Mouse (Mus musculus) retina, postnatal 1 day (tissue): ENCODE measurements around the gene Kif13a.

Experiments
- DNase-seq: peaks from one replicate; pipeline ENCODE4 v3.0.0-alpha.2; 2012

Gene Kif13a

DNA sequence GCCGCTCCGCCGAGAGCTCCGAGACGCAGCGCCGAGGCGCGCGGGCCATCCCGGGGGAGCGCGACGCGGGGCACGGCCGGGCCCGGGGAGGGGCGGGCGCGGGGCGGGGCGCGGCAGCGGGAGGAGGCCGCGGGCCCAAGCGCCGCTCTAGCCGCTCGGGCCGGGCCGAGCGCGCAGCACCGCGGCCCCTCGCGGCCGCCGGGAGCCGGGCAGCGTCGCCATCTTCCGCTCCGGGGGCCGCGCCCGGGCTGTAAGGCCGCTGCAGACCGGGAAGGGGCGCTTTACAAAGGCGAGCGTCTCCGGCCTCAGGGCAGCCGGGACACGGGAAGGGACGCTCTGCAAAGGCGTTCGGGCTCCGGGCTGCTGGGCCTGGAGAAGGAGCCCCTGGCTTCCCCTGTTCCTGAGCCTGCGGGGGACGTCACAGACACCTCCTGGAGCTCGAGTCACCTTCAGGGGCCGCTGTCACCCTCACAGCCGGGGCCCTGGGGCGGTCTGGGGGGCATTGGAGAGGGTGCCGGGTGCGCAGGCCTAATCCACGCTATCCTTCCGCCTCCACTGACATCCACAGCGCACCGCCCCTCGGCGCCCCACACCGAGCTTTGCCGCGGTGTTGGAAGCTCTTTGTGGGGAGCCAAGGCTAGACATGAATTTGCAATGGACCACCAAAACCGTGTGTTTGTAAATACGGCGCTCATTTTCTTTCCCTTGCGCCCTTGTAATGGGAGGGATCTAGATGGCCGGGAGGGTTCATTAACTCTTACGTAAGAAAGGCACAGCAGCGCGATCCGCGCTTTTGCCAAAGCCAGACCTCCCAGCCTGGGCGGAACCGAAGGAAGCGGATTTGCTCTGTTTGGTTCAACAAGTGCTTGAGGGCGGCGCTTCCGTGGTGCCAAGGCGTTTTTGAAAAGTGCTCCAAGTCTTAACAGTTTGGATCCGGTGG, at the start of gene Kif13a:
Gene Kif13a (minus strand): TSS at position 149 of the 940 bp plus-strand sequence.
- peak; percentile 92 for DNase-seq

DNA sequence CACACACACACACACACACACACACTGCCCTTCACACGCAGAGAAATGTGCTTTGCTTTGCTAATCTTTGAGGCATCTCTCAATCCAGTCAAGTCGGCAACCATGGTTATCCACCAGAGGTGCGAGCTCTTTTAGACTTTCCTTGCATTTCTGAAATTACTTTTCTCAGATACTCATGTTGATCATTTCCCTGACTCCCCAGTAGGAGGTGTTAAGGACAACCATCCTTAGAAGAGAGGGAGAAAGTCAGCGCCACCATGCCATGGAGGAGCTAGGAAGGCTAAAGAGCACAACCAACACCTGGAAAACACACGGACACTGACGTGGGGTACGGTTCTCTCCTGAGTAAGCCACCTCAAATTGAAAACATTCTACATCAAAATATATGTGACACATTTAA, 46.9 kb upstream of the Kif13a start:
- no peak for DNase-seq

DNA sequence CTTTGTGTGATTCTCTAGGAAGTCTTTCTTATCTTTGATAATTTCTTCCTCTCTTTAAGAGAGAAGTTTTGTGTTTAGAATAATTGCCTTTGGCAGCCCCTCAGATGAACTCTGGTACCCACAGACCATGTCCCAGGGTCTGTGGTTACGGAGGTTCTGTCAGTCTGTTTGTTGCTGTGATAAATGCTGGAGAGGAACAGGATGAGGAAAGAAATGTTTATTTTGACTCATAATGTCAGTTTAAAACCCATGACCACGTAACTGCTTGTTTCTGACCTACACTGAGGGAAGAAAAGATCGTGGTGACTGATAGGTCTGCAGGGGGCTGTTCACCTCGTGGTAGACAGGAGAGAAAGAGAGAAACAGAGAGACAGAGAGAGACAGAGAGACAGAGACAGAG, 46.3 kb upstream of the Kif13a start:
- no peak for DNase-seq

DNA sequence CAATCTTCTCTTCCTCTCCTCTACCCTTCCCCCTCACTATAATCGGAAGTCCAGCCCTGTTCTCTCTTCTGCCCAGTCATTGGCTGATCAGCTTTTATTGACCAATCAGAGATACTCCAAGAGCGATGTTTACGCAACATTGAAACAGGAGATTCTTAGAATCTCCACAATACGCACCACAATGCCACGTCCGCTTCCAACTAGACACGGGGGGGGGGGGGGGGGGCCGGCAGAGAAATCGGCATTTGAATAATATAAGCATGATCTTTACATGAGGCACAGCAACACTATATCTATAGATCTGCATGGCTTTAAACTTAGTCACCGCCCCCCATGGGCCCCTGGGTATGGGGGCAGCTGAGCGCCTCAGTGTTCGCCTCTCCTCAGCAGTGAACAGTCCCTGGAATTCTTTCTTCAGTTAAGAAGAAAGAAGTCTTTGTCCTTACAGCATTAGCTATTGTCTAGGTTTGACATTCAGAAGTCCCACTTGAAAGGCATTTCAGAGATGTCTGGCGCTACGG, 45.4 kb upstream of the Kif13a start:
- DNase-seq = peak; percentile 81

DNA sequence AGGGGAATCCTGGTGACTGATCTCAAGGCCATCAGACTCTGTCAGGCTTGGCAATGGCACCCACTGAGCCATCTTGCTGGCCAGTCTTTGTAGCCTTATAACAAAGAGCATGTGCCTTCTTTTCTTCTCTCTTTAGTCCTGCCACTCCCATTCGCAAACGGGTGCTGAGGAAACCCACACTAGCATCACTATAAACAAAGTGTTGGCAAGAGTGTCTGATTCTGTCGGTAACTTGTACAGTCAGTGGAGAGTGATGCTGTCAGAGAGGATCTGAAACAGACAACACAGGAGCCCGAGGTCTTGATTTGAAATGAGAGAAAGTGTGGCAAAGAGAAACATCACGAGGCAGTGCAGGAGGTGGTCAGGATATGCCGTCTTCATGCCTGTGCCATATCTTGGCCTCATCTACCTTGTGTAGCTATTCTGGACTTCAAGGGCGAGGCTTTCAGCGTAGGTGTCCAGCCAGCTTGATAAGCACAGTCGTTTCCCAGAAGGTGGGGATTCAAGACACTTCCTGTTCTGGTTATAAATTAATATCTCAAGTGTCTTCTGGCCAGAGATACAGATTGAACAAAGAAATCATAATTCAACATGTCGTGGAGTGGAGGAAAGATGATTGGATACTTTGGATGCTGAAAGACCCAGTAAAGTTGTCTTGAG, 40.7 kb upstream of the Kif13a start:
- no peak for DNase-seq

DNA sequence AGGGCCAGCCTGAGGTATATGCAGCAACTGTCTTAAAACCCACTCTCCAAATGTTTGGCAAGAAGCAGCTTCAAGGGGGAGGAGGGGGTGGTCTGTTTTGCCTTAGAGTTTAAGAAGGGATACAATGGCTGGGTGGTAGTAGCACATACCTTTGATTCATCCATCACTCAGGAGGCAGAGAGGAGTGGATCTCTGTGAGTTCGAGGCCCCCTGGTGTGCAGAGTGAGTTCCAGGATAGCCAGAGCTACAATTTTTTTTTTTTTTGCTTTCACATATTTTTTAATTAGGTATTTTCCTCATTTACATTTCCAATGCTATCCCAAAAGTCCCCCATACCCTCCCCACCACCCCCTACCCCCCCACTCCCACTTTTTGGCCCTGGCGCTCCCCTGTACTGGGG, 39.0 kb upstream of the Kif13a start:
- DNase-seq = no peak

DNA sequence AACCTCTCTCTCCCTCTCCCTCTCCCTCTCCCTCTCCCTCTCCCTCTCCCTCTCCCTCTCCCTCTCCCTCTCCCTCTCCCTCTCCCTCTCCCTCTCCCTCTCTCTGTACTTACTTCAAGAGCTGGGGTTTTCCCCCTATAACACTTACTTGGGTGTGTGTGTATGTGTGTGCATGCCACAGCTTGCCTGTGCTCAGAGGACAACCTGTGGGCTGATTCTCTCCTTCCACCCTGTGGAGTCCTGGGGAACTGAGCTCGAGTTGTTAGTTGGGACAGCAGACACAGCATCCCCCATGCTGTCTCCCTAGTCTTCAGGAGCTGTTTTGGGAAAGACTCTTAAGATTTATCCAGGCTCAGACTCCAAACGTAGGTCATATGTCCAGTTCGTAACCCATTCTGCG, 37.6 kb upstream of the Kif13a start:
- no peak for DNase-seq

DNA sequence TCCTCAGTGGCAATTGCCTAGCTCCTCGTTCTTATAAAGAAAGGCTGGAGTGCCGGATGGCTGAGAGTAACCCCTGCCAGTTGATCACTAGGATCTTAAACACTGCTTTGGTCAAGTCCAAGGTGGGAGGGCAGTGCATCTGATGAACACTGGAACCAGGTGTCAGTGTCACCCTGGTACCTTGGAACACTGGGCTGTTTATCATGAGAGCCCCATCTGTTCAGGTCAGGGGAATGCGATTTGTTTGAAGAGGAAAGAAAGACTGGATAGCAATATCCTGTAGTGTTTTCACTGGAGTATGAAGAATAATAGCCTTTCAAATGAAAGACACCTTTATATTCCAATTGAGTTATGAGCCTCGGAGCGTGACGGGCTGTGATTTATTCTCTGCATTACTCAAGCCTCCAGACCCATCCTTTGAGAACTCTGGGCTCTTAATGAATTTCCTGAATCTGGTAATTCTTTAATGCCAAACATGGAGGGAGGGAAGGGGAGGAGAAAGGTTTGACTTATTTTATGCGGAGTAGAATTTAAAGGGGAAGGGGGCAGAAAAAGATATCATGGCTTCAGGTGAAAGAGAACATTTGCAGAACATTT, 31.3 kb upstream of the Kif13a start:
- no peak for DNase-seq

DNA sequence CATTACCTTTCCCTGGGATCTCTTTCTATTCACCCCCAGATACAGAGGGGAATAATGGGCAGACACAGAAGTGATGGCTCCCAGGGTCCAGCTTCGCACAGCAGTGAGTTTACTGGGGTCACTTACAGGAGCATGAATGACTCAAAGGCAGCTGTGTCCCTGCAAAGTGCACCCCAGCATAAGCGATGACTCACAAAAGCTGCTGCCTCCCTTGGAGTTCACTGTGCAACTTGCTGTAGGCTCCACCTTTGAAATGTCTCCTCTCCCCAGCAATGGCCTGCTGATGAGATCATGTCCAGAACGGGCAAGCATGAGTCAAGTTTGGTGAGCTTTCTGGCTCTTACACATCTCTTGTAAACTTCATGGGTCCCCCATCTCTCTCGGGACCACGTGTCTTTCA, 29.5 kb upstream of the Kif13a start:
- DNase-seq = no peak

DNA sequence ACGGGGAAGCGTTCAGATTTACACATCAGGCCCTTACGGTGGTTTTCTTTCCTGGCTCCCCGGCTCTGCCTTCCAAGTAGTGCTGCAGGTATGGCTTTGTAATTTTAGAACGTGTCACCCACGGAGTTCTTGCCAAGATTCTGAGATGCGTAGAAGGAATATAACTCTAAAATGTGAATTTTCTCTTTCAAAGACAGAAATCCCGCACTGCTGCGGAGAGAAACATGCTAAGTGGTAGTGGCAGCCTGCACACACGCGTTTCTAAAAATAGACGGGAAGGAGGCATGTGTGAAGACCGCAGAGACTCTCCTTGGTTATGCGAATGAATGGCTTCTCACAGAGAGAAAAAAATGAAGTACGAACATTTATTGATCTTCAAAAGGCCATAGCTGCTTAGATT, 21.5 kb upstream of the Kif13a start:
- DNase-seq = peak; percentile 28

DNA sequence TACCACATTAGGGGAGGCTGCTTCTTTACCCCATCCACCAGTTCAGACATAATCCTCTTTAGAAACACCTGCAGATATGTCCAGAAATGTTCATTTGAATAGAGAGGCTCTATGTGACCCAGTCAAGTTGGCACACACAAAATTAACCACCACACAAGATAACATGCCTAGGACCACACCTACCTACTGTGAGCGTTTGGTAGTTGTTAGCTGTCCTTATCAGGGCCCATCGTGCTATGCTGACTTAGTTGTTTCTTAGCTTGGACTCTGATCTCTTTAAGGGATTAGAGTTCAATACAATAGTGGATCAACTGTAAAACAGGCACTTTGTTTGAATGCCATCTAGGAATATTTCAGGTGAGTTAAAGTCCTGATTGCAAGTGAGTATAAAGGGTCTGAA, 20.1 kb upstream of the Kif13a start:
- no peak for DNase-seq

DNA sequence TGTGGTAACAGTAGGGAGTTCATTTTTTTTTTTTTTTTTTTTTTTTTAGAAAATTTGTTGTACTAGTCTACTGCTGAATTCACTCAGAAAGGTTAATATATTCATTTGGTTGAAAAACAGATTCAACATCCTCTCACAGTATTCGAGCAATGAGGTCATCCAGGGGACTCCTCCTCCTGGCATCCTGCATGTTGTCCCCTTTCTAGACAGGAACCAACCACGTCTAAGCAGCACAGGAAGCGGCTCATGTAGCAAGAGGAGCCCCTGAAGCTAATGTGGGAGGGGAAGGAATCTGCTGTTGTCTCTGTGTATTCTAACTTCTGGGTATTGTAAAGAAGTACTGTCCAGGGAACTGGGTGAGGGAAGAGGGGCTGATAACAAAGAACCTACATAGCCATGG, 18.4 kb upstream of the Kif13a start:
- DNase-seq = no peak

DNA sequence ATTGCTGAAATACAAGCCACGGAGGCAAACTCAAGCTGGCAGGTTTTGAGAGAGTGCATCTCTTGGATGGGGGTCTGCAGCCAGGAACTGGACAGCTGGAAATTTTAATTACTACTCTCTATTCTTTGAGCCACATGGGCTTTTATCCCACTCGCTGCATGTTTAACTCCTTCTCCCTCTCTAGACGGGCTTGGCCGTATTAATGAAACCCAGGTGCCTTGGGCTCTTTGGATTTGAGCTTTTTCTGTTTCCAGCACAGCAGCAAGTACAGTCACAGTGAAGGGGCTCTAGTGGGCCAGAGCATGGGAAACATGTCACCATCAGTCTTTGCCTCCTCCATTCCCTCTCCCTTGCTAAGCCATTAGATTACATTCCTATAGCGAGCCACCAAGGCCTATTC, 16.4 kb upstream of the Kif13a start:
- peak; percentile 23 for DNase-seq

DNA sequence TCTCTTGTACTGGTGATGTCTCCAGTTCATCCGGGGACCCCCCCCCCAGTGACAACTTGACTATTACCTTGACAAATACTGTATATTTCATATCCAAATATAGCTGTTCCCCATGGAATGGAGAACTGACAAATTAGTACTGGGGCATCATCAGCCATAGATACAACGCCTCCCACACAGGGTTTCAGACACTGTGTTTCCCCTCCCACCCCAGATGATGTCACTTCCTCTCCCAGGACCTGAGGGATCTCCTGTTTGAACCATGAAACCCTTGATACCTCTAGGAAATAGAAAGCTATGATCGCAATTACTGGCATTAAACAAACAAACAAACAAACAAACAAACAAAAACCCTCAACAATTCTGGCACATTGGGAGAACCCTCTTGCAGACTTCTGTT, 15.6 kb upstream of the Kif13a start:
- DNase-seq = no peak

DNA sequence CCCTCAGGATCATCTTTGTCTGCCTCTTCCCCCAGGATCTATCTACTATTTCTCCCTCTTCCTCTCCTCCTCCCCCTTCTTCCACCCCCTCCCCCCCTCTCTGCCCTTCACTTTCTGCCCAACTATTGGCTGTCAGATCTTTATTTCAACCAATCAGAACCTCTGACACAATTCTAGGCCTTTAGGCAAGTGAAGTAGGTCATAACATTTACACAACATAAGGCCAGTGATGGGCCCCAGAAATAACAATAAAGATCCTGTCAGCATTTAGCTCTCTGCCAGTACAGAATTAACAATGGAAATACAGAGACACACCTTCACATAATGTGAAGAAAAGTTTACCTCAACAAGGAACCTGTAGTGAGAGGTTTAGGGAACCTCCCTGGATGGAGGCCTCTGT, 13.6 kb upstream of the Kif13a start:
- peak; percentile 89 for DNase-seq

DNA sequence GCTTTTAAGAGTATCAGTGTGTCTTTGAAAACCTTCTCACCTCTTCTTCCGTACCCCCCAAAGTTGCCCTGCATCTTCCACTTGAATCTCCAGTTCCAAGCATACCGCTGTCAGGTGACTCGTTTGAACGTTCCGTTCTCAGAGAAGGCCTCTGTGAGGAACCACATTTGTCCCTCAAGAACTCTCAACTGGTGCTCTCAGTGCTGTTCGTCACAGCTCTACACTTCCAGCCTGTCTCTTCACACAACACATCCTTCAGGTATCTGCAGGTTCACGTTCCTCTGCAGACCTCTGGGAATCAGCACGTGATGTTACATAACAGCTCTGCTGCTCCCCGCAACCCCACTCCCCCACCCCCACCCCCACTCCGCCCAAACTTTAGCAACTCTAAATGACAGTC, 4.4 kb upstream of the Kif13a start:
- DNase-seq = no peak

DNA sequence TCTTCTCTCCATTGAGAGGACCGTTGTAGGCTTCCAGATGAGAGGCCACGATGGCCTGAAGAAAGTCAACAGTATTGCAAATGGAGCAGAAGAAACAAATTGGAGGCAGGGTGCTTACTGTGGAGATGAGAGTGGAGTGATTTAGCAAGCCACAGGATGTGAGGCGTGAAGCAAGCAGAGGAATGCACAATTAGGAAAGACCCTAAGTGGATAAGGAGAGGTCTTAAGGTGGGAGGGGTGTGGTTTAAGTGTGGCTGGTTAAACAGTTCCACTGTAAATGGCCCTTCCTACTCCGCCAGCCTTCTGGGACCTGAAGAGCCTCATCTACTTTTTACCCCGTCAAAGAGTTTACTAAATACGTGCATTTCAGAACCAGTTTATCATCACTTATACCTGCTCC, 3.2 kb upstream of the Kif13a start:
- no peak for DNase-seq

DNA sequence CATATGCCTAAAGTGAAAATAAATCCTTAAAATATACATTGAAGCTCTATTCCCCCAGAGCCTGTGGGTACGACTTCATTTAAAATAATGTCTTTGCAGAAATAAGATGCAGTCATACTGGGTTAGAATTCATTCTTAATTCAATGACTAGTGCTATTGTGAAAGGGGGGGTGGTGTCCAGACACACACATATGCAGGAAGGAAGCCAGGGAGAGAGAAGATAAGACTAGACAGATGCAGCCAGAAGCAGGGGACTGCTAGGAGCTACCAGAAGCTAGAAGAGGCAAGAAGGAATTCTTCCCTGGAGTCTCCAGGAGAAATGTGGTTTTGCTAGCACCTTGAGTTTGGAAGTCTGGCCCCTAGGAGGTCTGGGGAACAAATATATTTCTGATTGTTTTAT, 2.4 kb upstream of the Kif13a start:
- DNase-seq = no peak

DNA sequence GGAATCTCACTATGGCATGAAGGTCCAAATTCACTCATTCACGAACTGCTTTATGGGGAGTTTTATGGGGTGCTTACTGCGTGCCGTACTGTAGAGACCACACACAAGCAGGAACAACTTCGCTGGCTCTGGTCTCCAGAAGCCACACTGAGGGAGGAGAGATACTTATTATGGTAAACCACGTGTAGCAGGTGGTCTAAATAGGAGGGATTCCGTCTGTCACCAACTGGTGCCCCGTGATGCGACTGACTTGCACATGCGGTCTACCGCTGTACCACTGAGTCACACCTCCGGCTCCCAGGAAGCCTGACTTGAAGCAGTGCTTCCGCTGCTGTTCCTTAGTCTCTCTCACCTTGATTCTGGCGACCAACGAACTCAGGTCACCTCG, 986 bp upstream of the Kif13a start:
- DNase-seq = no peak

DNA sequence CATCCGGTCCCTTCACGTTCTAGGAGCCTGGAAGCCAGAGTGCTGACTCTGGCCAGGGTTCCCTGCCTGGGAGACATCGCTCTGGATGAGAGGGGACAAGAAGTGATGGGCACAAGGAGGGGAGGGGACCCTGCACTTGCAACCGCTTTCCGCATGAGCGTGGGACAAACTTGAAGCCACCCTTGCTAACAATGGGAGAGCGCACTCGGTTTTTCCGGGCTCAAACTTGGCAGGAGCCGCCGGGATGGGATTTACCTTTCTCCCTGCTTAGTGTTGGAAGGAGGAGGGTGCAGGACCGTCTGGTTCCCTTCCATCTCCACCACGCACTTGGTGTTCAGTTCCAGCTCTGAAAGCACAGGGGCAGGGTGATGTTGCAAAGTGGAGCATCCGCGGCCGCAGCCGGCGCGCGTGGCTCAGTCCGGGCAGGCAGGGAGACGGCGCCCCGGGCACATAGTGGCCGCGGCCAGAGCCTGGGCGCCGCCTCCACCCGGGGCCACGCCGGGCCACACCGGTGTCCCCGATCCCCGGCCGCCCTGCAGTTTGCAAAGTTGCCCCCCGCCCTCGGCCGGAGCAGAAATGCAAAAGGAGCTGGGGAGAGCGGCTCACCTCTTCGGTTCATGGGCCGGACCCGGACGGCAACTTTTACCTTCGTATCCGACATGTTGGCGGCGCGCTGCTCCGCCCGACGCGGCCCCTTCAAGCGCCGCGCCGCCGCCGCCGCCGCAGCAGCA, 541 bp downstream of the Kif13a start:
- peak; percentile 76 for DNase-seq

DNA sequence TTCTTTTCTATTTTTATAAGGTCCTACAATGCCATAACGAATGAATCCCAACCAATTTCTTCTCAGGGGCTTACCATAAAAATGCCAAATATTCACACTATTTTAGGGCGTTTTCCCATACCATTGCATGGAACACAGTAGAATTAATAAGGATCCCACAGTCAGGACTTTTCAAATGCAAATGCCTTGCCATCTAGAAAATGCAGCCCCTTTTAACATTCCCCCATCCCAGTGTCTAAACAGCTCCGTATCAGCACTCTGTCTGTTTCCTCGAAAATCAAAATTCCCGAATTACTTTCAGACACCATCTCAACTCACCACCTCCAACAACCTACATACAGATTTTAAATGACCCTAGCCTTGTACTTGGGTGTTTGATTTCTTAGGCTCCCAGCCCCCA, 1.3 kb downstream of the Kif13a start:
- DNase-seq = no peak

DNA sequence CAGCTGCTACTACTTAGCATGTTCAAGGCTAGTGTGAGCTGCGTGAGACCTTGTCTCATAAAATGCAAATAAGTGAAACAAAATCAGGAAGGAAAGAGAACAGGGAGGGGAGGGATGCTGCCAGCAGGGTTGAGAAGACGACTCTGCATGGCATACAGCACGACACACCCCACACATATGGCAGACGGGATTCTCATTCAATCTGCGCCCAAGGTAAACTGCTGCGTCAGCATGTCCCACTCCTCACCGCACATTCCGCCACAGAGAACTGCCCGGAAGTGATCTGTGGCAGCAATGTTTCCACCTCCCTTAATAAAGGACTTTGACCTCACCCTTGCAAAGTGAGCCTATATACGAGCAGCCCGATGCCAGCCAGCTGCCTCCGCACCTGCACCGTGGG, 4.0 kb downstream of the Kif13a start:
- no peak for DNase-seq

DNA sequence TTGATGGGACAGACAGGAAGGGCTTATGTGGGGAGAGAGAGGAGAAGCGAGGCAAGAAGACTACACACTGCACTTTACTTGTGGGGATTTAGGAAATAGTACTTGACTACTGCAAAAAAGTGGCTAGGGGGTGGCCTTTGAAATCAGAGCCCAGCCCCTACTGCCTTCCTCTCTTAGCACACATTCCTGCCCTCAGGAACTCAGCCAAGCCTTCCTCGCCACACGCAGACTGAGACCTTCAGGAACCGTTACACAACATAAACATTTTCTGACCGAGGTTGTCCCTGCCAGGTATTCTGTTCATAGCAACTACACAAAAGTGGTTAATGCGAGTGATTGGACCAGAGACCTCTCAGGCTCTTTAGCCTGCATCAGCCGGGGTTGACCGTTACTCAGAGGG, 8.1 kb downstream of the Kif13a start:
- no peak for DNase-seq
